Mouse (Mus musculus) ES-Bruce4 (cell line): ENCODE measurements around the gene Cacna1b. TPM values are rescaled to one million over a fixed set of nuclear protein-coding genes. Genes with fewer than 3 reads are reported as not detected.

Experiments
- H3K27ac ChIP-seq: 2 replicates; pipeline ENCODE4 v1.5.1; 2012; ENCODE audit warnings: low read length, inconsistent platforms; ENCODE audit not compliant: insufficient read depth
- H3K27me3 ChIP-seq: 2 replicates; pipeline ENCODE4 v1.6.1; 2012; ENCODE audit warnings: mild to moderate bottlenecking, low read length, inconsistent platforms; ENCODE audit not compliant: control insufficient read depth, poor library complexity, insufficient read depth, severe bottlenecking
- H3K36me3 ChIP-seq: 2 replicates; pipeline ENCODE4 v1.6.1; 2012; ENCODE audit warnings: inconsistent platforms, mild to moderate bottlenecking, low read length, moderate library complexity; ENCODE audit not compliant: control insufficient read depth, poor library complexity, insufficient read depth, severe bottlenecking
- H3K4me1 ChIP-seq: one replicate; pipeline ENCODE4 v1.8.1; 2011; ENCODE audit warnings: low read length; ENCODE audit not compliant: control insufficient read depth, insufficient read depth
- H3K4me3 ChIP-seq: 2 replicates; pipeline ENCODE4 v1.5.1; 2011; ENCODE audit warnings: low read depth, mild to moderate bottlenecking, low read length
- H3K9ac ChIP-seq: 2 replicates; pipeline ENCODE4 v1.6.1; 2012; ENCODE audit warnings: low read depth, mild to moderate bottlenecking, inconsistent platforms; ENCODE audit not compliant: poor library complexity, severe bottlenecking
- H3K9me3 ChIP-seq: replicated peaks from 2 replicates; pipeline ENCODE4 v1.6.1; 2012; ENCODE audit warnings: mild to moderate bottlenecking, low read length, inconsistent platforms; ENCODE audit not compliant: control insufficient read depth, poor library complexity, insufficient read depth, severe bottlenecking
- CTCF ChIP-seq: IDR thresholded peaks from one replicate; pipeline ENCODE4 v1.8.1; 2011; ENCODE audit warnings: low read depth, low read length
- EP300 ChIP-seq: IDR thresholded peaks from 2 replicates; pipeline ENCODE4 v1.6.1; 2011; ENCODE audit warnings: low read depth, low read length; ENCODE audit not compliant: insufficient read depth
- POLR2A ChIP-seq: IDR thresholded peaks from one replicate; pipeline ENCODE4 v1.8.1; 2011; ENCODE audit warnings: low read length; ENCODE audit not compliant: insufficient read depth
- polyA plus RNA-seq: library from polyadenylated mRNA; stranded (reverse); fragments of >200 nt; gene quantifications from 2 replicates; pipeline ENCODE4 v1.2.4, GENCODE M21; 2011; ENCODE audit warnings: low read depth; ENCODE audit not compliant: missing spikeins, insufficient read depth, insufficient read length

Gene Cacna1b
- polyA plus RNA-seq, 1 experiment = 8.9 TPM

DNA sequence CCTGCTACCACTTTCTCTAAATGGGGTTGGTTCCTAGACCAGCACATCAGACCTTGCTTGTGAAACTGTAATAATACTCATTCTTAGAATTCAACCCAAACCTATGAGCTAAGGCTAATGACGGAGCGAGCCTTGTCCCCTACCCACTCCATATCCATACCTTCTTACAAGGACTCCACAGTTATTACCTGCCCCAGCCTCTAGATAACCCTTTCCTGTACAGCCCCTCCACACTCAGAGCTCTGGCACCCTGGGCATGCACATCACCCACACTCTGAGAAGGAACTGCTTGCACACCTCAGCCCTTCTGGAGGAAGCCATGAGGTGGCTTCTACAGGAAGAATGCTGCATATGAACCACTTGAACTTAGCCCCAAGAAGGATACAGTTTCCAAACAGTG lies 72.6 kb downstream of the Cacna1b start:
- no peak overlapping the region for H3K27ac ChIP-seq
- H3K4me1 ChIP-seq = no peaks in the 10 kb centered on the region
- no peaks in the 10 kb centered on the region for H3K27me3 ChIP-seq
- H3K9ac ChIP-seq = no peak overlapping the region
- no peaks in the 10 kb centered on the region for H3K36me3 ChIP-seq
- no peaks in the 10 kb centered on the region for H3K9me3 ChIP-seq
- no peak overlapping the region for H3K4me3 ChIP-seq
- TF ChIP-seq POLR2A = no peak
- no peak for TF ChIP-seq EP300

DNA sequence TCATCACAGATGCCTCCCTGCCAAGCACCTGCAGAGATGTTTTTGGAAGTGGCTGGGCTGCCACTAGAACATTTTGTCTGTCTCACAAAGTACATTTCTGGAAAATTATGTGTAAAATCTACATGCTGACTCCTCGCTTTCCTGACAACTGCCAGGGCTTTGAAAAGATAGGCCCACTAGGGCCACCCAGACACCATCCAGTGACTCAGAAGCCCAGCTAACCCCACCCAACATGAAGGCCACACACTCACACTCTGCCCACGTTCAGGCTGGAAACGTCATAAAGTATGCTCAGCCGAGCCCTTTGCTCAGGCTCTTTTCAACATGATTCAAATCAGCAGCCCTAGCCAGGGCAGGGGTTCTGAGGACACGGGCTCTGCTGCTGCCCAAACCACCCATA lies 77.6 kb downstream of the Cacna1b start:
- no peaks in the 10 kb centered on the region for H3K36me3 ChIP-seq
- no peak overlapping the region for H3K4me3 ChIP-seq

DNA sequence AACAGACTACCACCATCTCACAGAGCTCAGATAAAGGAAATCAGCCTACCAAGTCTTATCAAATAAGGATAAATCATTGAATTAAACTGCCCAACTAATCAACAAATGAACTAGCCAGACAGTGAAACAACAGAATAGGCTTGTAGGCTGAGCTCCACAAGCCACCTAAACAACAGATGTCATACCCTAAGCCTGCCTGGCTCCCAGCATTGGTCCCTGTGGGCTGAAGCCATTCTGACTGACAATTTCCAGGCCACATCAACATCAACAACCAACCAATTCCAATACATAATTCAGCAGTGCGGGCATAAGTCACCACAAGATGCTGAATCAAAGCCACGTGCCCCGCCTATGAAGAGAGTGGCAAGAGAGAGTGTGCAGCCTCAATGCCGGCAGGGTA lies 78.2 kb downstream of the Cacna1b start:
- Histone ChIP-seq H3K27ac (no peak overlapping the region), H3K4me3 (no peak overlapping the region), H3K4me1 (no peaks in the 10 kb centered on the region), H3K9me3 (no peaks in the 10 kb centered on the region), H3K36me3 (no peaks in the 10 kb centered on the region), H3K9ac (no peak overlapping the region), H3K27me3 (no peaks in the 10 kb centered on the region)
- TF ChIP-seq EP300 = no peak
- TF ChIP-seq POLR2A = no peak
- no peak for TF ChIP-seq CTCF

More for the DNA sequence above, 77.6 kb downstream of the Cacna1b start:
- TF ChIP-seq CTCF (no peak), EP300 (no peak), POLR2A (no peak)
- Histone ChIP-seq H3K9ac (no peak overlapping the region), H3K27me3 (no peaks in the 10 kb centered on the region), H3K27ac (no peak overlapping the region), H3K4me1 (no peaks in the 10 kb centered on the region), H3K9me3 (no peaks in the 10 kb centered on the region)

DNA sequence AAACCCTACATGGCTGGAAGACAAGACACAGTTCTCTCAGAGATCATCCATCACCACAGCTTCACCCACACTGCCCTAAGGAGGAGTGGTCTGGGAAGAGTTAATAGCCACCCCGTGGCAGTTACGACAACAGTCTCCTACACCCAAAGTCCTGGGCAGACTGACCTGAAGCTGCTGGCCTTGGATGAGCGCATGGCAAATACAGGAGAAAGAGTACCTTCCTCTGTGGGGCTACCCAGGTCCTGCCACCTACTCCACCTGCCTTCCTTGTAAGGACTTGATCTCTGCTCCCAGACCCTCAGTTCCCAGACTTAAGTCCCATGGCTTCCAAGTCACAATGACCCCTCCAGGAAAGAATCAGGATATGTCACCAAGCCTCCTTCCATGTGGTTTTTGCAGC lies 79.7 kb downstream of the Cacna1b start:
- H3K4me1 ChIP-seq = no peaks in the 10 kb centered on the region
- TF ChIP-seq CTCF (no peak), POLR2A (no peak), EP300 (no peak)
- H3K4me3 ChIP-seq = no peak overlapping the region
- no peak overlapping the region for H3K9ac ChIP-seq
- no peak overlapping the region for H3K27ac ChIP-seq
- H3K9me3 ChIP-seq = no peaks in the 10 kb centered on the region
- H3K27me3 ChIP-seq = no peaks in the 10 kb centered on the region
- no peaks in the 10 kb centered on the region for H3K36me3 ChIP-seq

DNA sequence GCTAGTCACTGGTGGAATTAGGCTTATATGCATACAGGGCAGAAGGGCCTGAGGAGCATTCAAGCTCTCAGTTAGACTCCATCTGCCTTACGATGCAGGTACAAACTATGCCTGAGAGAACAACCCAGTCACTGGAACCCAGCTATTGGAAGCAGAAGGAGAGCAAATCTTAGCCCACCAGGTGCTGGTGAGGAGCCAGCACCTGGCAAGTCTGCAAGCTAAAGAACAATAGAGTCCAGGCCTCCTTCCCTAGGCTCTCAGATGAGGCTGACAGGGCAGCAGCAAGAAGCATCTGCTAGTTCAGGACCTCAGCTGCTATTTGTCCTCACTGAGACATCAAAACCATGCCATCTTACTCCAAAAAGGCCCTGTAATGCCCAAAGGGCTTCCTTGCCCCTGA lies 82.2 kb downstream of the Cacna1b start:
- no peaks in the 10 kb centered on the region for H3K9me3 ChIP-seq
- H3K27ac ChIP-seq = no peak overlapping the region
- no peaks in the 10 kb centered on the region for H3K27me3 ChIP-seq
- no peak overlapping the region for H3K9ac ChIP-seq
- H3K4me1 ChIP-seq = no peaks in the 10 kb centered on the region
- TF ChIP-seq EP300 (no peak), CTCF (no peak), POLR2A (no peak)
- no peak overlapping the region for H3K4me3 ChIP-seq
- H3K36me3 ChIP-seq = no peaks in the 10 kb centered on the region

DNA sequence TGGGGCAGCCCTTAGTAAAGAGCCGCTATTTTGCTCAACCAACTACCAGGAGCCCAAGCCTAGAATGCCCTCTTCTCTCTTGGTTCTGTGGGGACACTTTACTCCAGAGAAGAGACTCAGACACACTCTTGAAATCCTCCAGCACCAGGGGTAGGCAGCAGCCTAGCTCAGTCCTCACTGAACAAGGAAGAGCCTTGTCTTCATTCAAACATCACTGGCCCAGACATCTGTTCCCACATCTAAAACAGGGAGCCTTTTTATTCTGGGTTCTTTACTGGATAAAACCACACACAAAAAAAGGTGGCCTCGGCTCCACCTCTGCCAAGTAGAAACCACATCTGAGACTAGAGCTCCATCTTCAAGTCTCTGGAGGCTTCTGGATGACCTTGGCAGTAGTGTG lies 82.8 kb downstream of the Cacna1b start:
- Histone ChIP-seq H3K36me3 (no peaks in the 10 kb centered on the region), H3K27me3 (no peaks in the 10 kb centered on the region), H3K9ac (no peak overlapping the region), H3K27ac (no peak overlapping the region), H3K9me3 (no peaks in the 10 kb centered on the region), H3K4me3 (no peak overlapping the region), H3K4me1 (no peaks in the 10 kb centered on the region)
- TF ChIP-seq CTCF = no peak
